12 mouse cellular contexts compared by ENCODE assay signal in the genomic region with DNA sequence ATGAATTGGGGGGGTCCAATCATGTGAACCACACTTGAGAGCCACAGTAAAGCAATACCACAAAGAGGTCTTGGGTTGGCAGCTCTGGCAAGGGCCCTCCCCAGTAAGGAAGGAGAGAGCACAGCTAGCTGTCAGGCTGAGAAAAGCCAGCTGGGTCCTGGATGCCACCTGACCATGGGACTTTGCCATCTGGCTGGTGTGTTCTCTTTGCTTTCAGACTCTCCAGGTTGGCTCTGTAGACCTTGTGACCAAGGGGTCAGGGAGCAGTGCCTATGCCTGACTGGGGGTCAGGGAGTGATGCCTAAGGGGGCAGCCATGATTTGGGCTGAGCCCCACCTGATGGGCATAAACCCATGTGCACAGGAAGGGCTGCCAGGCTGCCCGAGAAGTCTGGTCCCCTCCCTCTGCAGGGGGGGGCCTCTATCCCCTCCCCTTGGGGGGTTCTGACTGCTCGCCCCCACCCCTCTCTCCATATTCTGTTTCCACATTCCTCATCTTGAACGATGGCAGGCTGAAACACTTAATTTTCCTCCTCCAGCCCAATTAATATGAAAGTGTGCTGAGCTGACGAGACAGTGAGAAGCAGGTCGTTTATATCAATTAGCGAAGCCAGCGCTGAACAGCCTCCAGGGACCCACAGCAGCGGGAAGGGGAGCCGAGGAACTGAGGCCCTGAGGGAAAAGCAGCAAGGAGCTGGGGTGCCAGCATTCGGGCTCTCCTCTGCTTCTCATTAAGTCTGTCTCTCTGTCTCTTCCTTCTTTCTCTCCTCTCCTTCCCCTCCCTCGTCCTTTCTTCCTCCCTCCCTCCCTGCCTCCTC.
DNase-seq lines count a peak whose midpoint lies in the region; ATAC-seq and TF ChIP-seq lines count a peak whose summit lies in the region.
"Had no signal": no experiment of that assay in that cellular context is flagged by ENCODE, and none has a peak within 500 bp of the region (broad histone marks: within the 10 kb centered on the region; RNA-seq: fewer than 3 reads in every experiment).

No protein-coding gene starts in this region.

- peaks cover 5% of the 10 kb centered on the region; the same call in 1 of the 2 replicates for H3K9me3 ChIP-seq in intestine, embryonic 14.5 days (ENCODE audit: control insufficient read depth, low read length)
- no peaks in the 10 kb centered on the region for H3K9me3 ChIP-seq in intestine, postnatal 0 days (ENCODE audit: control insufficient read depth)
- H3K9me3 ChIP-seq in forebrain, embryonic 11.5 days (ENCODE audit: control insufficient read depth, low read length): no peaks in the 10 kb centered on the region
- no peaks in the 10 kb centered on the region for H3K9me3 ChIP-seq in intestine, embryonic 16.5 days (ENCODE audit: control insufficient read depth, low read length)
- H3K9me3 ChIP-seq in neural tube, embryonic 15.5 days (replicated peaks): no peaks in the 10 kb centered on the region; the same call in 1 of the 2 replicates

- peak overlapping the region; percentile 16; the same call in 1 of the 2 replicates for H3K9ac ChIP-seq in intestine, embryonic 14.5 days (ENCODE audit: low read length)
- no peak overlapping the region for H3K9ac ChIP-seq in intestine, postnatal 0 days (ENCODE audit: low read depth, low read length)
- H3K9ac ChIP-seq in forebrain, embryonic 11.5 days (ENCODE audit: low read length): peak overlapping the region; percentile 14; the same call in 1 of the 2 replicates
- H3K9ac ChIP-seq in intestine, embryonic 16.5 days (ENCODE audit: low read depth, low read length): no peak overlapping the region
- no peak overlapping the region for H3K9ac ChIP-seq in neural tube, embryonic 15.5 days (replicated peaks)

- no peaks in the 10 kb centered on the region for H3K27me3 ChIP-seq in intestine, embryonic 14.5 days (replicated peaks; ENCODE audit: control insufficient read depth, insufficient read depth, low read length)
- no peaks in the 10 kb centered on the region for H3K27me3 ChIP-seq in intestine, postnatal 0 days (replicated peaks; ENCODE audit: control insufficient read depth, insufficient read depth, low read length)
- H3K27me3 ChIP-seq in forebrain, embryonic 11.5 days (ENCODE audit: control insufficient read depth, insufficient read depth, low read length): no peaks in the 10 kb centered on the region
- H3K27me3 ChIP-seq in intestine, embryonic 16.5 days (replicated peaks; ENCODE audit: control insufficient read depth, insufficient read depth, low read length): no peaks in the 10 kb centered on the region
- H3K27me3 ChIP-seq in neural tube, embryonic 15.5 days (replicated peaks): no peaks in the 10 kb centered on the region

- H3K27ac ChIP-seq in intestine, embryonic 14.5 days (ENCODE audit: low read depth): no peak overlapping the region
- no peak overlapping the region for H3K27ac ChIP-seq in intestine, postnatal 0 days (ENCODE audit: low read depth, low read length)
- no peak overlapping the region for H3K27ac ChIP-seq in forebrain, embryonic 11.5 days (ENCODE audit: low read depth, low read length)
- H3K27ac ChIP-seq in intestine, embryonic 16.5 days (ENCODE audit: low read length): no peak overlapping the region
- peak overlapping the region; percentile 51; the same call in 1 of the 2 replicates for H3K27ac ChIP-seq in neural tube, embryonic 15.5 days (replicated peaks)

- WGBS in intestine, embryonic 14.5 days: 17% methylated on average over 11 of the region's 11 CpGs
- 47% methylated on average over 11 of the region's 11 CpGs for WGBS in intestine, postnatal 0 days
- 25% methylated on average over 11 of the region's 11 CpGs for WGBS in forebrain, embryonic 11.5 days
- 32% methylated on average over 11 of the region's 11 CpGs for WGBS in intestine, embryonic 16.5 days
- WGBS in neural tube, embryonic 15.5 days: 15% methylated on average over 11 of the region's 11 CpGs

- H3K4me1 ChIP-seq in intestine, embryonic 14.5 days (replicated peaks; ENCODE audit: control insufficient read depth, insufficient read depth, low read length): peaks cover 17% of the 10 kb centered on the region
- no peaks in the 10 kb centered on the region for H3K4me1 ChIP-seq in intestine, postnatal 0 days (replicated peaks; ENCODE audit: control insufficient read depth, insufficient read depth, low read length)
- peaks cover 3% of the 10 kb centered on the region for H3K4me1 ChIP-seq in forebrain, embryonic 11.5 days (replicated peaks; ENCODE audit: control insufficient read depth, insufficient read depth, low read length)
- H3K4me1 ChIP-seq in intestine, embryonic 16.5 days (ENCODE audit: control insufficient read depth, insufficient read depth, low read length): peaks cover 14% of the 10 kb centered on the region
- H3K4me1 ChIP-seq in neural tube, embryonic 15.5 days: peaks cover 22% of the 10 kb centered on the region

- no peak overlapping the region for H3K4me3 ChIP-seq in intestine, embryonic 14.5 days (ENCODE audit: low read depth, low read length)
- no peak overlapping the region for H3K4me3 ChIP-seq in intestine, postnatal 0 days (ENCODE audit: low read depth, low read length)
- no peak overlapping the region for H3K4me3 ChIP-seq in forebrain, embryonic 11.5 days (ENCODE audit: low read depth, low read length)
- H3K4me3 ChIP-seq in intestine, embryonic 16.5 days (ENCODE audit: low read length): no peak overlapping the region
- no peak overlapping the region for H3K4me3 ChIP-seq in neural tube, embryonic 15.5 days (replicated peaks)
- H3K4me3 ChIP-seq: myocyte had no signal

- no peaks in the 10 kb centered on the region for H3K36me3 ChIP-seq in intestine, embryonic 14.5 days (ENCODE audit: control insufficient read depth, insufficient read depth, low read length)
- no peaks in the 10 kb centered on the region for H3K36me3 ChIP-seq in intestine, postnatal 0 days (ENCODE audit: control insufficient read depth, insufficient read depth)
- H3K36me3 ChIP-seq in forebrain, embryonic 11.5 days (ENCODE audit: control insufficient read depth, insufficient read depth, low read length): no peaks in the 10 kb centered on the region
- H3K36me3 ChIP-seq in intestine, embryonic 16.5 days (ENCODE audit: control insufficient read depth, insufficient read depth, low read length): no peaks in the 10 kb centered on the region
- H3K36me3 ChIP-seq in neural tube, embryonic 15.5 days: no peaks in the 10 kb centered on the region

- H3K4me2 ChIP-seq in intestine, embryonic 14.5 days (ENCODE audit: low read length): 0 out of 2 replicates have a peak overlapping the region, but pooled peaks have one; percentile 4
- no peak overlapping the region for H3K4me2 ChIP-seq in intestine, postnatal 0 days (replicated peaks; ENCODE audit: low read depth)
- no peak overlapping the region for H3K4me2 ChIP-seq in forebrain, embryonic 11.5 days (ENCODE audit: low read depth, low read length, severe bottlenecking)
- no peak overlapping the region for H3K4me2 ChIP-seq in intestine, embryonic 16.5 days (ENCODE audit: low read depth, low read length)
- H3K4me2 ChIP-seq in neural tube, embryonic 15.5 days: peak overlapping the region; percentile 25

- TF ChIP-seq CTCF in intestine, postnatal 0 days (IDR thresholded peaks at IDR 0.05; ENCODE audit: low read depth): no peak

- ATAC-seq in intestine, embryonic 14.5 days (replicated peaks; ENCODE audit: low FRiP score, low TSS enrichment, low read depth): no peak
- no peak for ATAC-seq in intestine, postnatal 0 days
- ATAC-seq in forebrain, embryonic 11.5 days (replicated peaks; ENCODE audit: low FRiP score): no peak
- peak; percentile 55; the same call in 1 of the 2 replicates for ATAC-seq in intestine, embryonic 16.5 days
- no peak for ATAC-seq in neural tube, embryonic 15.5 days (ENCODE audit: low FRiP score)
- ATAC-seq: lung, postnatal 0 days had no signal

- no peak for DNase-seq in intestine, embryonic 14.5 days (ENCODE audit: low spot score)
- no peak for DNase-seq in forebrain, embryonic 11.5 days (ENCODE audit: low spot score)
- DNase-seq in urinary bladder, adult 18-20 months (ENCODE audit: low spot score in 2 of 2): no peak
- DNase-seq in spleen, adult 18-20 months: no peak
- DNase-seq: gastrocnemius, postnatal 10 days; kidney, adult 2 months; right cerebral cortex, postnatal 25 days had no signal

Comparison
In these comparisons a context has a peak if more than half of its experiments do, and no peak if none do; other contexts are left out.
1. H3K4me2 ChIP-seq: peak in intestine, embryonic 14.5 days (single experiment) and neural tube, embryonic 15.5 days (single experiment); none in intestine, postnatal 0 days (single experiment), forebrain, embryonic 11.5 days (single experiment) and intestine, embryonic 16.5 days (single experiment).
2. H3K9ac ChIP-seq: peak in intestine, embryonic 14.5 days (single experiment) and forebrain, embryonic 11.5 days (single experiment); none in intestine, postnatal 0 days (single experiment), intestine, embryonic 16.5 days (single experiment) and neural tube, embryonic 15.5 days (single experiment).